Mouse (Mus musculus): ENCODE measurements around the gene Det1. TPM values are rescaled to one million over a fixed set of nuclear protein-coding genes. Genes with fewer than 3 reads are reported as not detected.

Gene Det1
- 11.8 TPM for polyA plus RNA-seq (2015; fragmentation: Illumina TruSeq; extraction: RNeasy Lipid Tissue Mini Kit (QIAGEN cat#74804); ENCODE audit: insufficient read depth, low replicate concordance)

GRCm38 (mm10) chr7:78846737-78847434, at the start of gene Det1:
TSS of gene Det1 (minus strand) at chr7:78847263.

GRCm38 (mm10) chr7:78895653-78896333, 48.7 kb upstream of the Det1 start, which contains the start of gene Aen:
TSS of gene Aen (plus strand) at chr7:78895854.

GRCm38 (mm10) chr7:78782639-78783581, 64.2 kb downstream of the Det1 start, which contains the start of the genes Mrps11 and Mrpl46:
TSS of gene Mrps11 (plus strand) at chr7:78783119.
TSS of gene Mrpl46 (minus strand) at chr7:78783531.

Other genes starting within 250 kb of the Det1 start
- 4.4 TPM for gene Ntrk3, start 109.3 kb downstream of the Det1 start, polyA plus RNA-seq (2015; fragmentation: Illumina TruSeq; extraction: RNeasy Lipid Tissue Mini Kit (QIAGEN cat#74804); ENCODE audit: insufficient read depth, low replicate concordance)
- gene Mrps11, start 64.1 kb downstream of the Det1 start, polyA plus RNA-seq (2015; fragmentation: Illumina TruSeq; extraction: RNeasy Lipid Tissue Mini Kit (QIAGEN cat#74804); ENCODE audit: insufficient read depth, low replicate concordance): 11.5 TPM
- 22.8 TPM for gene Mrpl46, start 63.7 kb downstream of the Det1 start, polyA plus RNA-seq (2015; fragmentation: Illumina TruSeq; extraction: RNeasy Lipid Tissue Mini Kit (QIAGEN cat#74804); ENCODE audit: insufficient read depth, low replicate concordance)
- gene Aen, start 48.6 kb upstream of the Det1 start, polyA plus RNA-seq (2015; fragmentation: Illumina TruSeq; extraction: RNeasy Lipid Tissue Mini Kit (QIAGEN cat#74804); ENCODE audit: insufficient read depth, low replicate concordance): 39.5 TPM
- gene Isg20, start 66.2 kb upstream of the Det1 start, polyA plus RNA-seq (2015; fragmentation: Illumina TruSeq; extraction: RNeasy Lipid Tissue Mini Kit (QIAGEN cat#74804); ENCODE audit: insufficient read depth, low replicate concordance): 53.5 TPM
- not detected for gene Acan, start 206.2 kb upstream of the Det1 start, polyA plus RNA-seq (2015; fragmentation: Illumina TruSeq; extraction: RNeasy Lipid Tissue Mini Kit (QIAGEN cat#74804); ENCODE audit: insufficient read depth, low replicate concordance)

All from spleen, adult 10 weeks (tissue).